Mouse (Mus musculus) embryonic fibroblast, embryonic 13.5 days (primary cell): ENCODE data around the gene Gm47289.

Experiments used
- CTCF ChIP-seq: IDR thresholded peaks from 2 replicates; pipeline ENCODE4 v1.5.1; 2011; ENCODE audit warnings: mild to moderate bottlenecking, control low read depth, low read length, moderate library complexity, borderline replicate concordance; ENCODE audit not compliant: insufficient read depth
- POLR2A ChIP-seq: IDR thresholded peaks from 2 replicates; pipeline ENCODE4 v1.6.1; 2011; ENCODE audit warnings: low read depth, mild to moderate bottlenecking, control low read depth, low read length, moderate library complexity

DNA sequence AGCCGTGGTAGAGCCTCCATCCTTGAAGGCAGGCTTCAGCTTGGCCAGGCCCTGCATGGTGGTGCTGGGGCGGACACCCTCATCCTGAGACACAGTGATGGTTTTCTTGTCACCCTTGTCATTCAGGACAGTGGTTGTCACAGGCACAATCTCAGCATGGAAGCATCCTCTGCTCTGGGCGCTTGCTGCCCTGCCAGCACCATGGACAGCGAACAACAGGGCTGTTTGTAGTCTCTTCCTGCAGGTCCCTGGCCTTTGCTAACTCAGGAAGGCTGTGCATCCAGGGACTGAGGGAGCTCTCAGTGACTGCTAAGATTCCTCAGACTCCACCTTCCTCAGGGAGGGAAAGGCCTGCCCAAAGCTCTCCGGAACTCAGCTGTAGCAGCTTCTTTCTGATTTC lies 9.4 kb upstream of the Gm47289 start:
- TF ChIP-seq POLR2A (no peak), CTCF (no peak)
